Mouse (Mus musculus): Measurements from ENCODE around the gene Myh6. TPM values are rescaled to one million over a fixed set of nuclear protein-coding genes. Genes with fewer than 3 reads are reported as not detected.

Myh6 gene
- polyA plus RNA-seq, 1 experiment: 3.3 TPM

GRCm38 (mm10) chr14:54938431-54939219 is 28.1 kb downstream of the Myh6 start:
- TF ChIP-seq CTCF (IDR thresholded peaks at IDR 0.05; ENCODE audit: control insufficient read depth, insufficient read depth, low read length): no peak
- TF ChIP-seq POLR2A (IDR thresholded peaks at IDR 0.05; ENCODE audit: borderline replicate concordance, control insufficient read depth, low read depth, low read length): no peak
- Histone ChIP-seq H3K4me1 (ENCODE audit: control insufficient read depth, insufficient read depth, low read length) (no peaks in the 10 kb centered on the region), H3K27ac (ENCODE audit: control insufficient read depth, insufficient read depth, low read depth, low read length, poor library complexity) (no peak overlapping the region), H3K4me3 (replicated peaks; ENCODE audit: control insufficient read depth, low read depth, low read length) (no peak overlapping the region)
- 78% methylated on average over 15 of the region's 15 CpGs for WGBS

DNA sequence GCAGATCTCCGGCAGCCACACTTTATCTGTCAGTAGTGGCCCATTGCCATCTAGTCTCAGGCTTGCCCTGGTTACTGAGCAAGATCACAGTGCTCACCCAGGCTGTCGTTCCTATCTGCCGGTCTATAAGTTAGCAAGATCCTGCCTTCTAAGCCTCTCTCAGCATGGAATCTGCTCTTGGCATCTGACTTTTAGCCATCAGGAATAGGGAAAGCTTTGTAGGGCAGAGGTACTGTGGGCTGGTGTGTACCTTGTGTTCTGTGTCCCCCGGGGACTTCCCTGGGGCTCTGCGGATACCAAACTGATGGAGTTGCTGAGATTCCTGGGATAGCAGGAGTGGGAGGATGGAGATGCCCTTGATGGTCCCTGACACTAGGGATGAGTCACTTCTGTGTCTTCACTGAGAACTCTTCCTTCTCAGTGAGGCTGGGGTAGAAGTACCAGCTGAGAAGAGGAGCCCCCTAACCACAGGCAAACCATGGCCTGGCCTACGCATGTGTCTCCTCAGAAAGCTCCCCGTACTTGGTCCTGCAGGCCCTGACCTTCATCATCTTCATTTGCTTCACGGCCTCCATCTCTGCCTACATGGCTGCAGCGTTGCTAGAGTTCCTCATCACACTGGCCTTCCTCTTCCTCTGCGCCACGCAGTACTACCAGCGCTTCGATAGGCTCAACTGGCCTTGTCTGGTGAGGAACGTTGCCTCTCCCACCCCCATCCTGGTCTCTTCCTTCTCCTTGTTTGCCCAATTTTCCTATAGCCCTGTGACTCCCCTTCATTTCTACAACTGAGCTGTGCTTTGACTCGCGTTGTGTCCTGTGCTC is 29.2 kb downstream of the Myh6 start:
- no peak overlapping the region for H3K4me3 ChIP-seq (replicated peaks; ENCODE audit: control insufficient read depth, low read depth, low read length)
- H3K27ac ChIP-seq (ENCODE audit: control insufficient read depth, insufficient read depth, low read depth, low read length, poor library complexity): no peak overlapping the region
- WGBS: 82% methylated on average over 16 of the region's 16 CpGs
- TF ChIP-seq CTCF (IDR thresholded peaks at IDR 0.05; ENCODE audit: control insufficient read depth, insufficient read depth, low read length): no peak
- TF ChIP-seq POLR2A (IDR thresholded peaks at IDR 0.05; ENCODE audit: borderline replicate concordance, control insufficient read depth, low read depth, low read length): no peak
- no peaks in the 10 kb centered on the region for H3K4me1 ChIP-seq (ENCODE audit: control insufficient read depth, insufficient read depth, low read length)

GRCm38 (mm10) chr14:54936831-54937160 is 29.9 kb downstream of the Myh6 start:
- no peak for TF ChIP-seq CTCF (IDR thresholded peaks at IDR 0.05; ENCODE audit: control insufficient read depth, insufficient read depth, low read length)
- no peak for TF ChIP-seq POLR2A (IDR thresholded peaks at IDR 0.05; ENCODE audit: borderline replicate concordance, control insufficient read depth, low read depth, low read length)
- no peak overlapping the region for H3K27ac ChIP-seq (ENCODE audit: control insufficient read depth, insufficient read depth, low read depth, low read length, poor library complexity)
- H3K4me3 ChIP-seq (replicated peaks; ENCODE audit: control insufficient read depth, low read depth, low read length): no peak overlapping the region
- no peaks in the 10 kb centered on the region for H3K4me1 ChIP-seq (ENCODE audit: control insufficient read depth, insufficient read depth, low read length)
- 25% methylated on average over 6 of the region's 6 CpGs for WGBS

DNA sequence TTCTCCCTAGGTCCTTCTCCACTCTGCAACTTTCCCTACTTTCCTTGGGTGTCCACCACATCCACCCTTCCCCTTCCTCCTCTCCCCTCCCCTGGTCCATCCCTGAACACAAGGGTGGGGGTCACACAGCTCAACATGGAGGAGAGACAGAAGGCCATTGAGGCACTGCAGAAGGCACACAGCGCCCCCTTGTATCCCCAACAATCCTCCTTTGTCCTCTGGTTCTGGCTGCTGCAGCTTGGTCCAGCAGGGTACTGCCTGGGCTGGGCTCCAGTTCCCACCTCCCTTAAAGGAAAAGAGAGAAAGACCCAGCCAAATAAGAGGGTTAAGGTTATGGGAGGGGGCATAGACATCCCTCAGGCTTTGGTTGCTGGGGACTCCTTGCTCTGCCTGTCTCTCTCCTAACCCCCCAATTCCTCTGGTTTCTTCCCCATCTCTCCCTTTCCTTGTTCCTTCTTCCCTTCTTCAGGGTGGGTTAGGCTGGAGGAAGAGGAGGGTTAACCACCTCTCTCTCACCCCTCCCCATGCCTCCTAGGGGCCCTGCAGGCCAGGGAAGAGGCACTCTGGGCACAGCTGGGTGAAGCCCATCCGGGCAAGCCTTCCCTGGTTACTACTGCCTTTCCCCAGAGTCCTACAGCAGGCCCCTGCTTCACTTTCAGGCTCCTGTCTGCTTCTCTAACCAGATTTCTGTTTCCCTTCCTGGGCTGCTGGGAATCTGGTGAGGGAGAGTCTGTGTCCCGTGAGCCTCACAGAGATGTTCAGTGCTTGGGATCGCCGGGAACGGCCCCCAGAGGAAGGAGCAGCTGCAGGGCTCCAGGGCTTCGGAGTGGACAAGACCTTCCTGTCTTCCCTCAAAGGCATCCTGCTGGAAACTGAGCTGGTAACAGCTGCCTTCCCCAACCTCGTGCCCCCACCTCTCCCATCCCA is 30.6 kb downstream of the Myh6 start, which contains the start of gene Cmtm5:
Gene Cmtm5, plus strand, starts transcription at position 358 of the 927 bp plus-strand sequence.
- Histone ChIP-seq H3K4me1 (ENCODE audit: control insufficient read depth, insufficient read depth, low read length) (no peaks in the 10 kb centered on the region), H3K4me3 (replicated peaks; ENCODE audit: control insufficient read depth, low read depth, low read length) (no peak within 1 kb of the TSS), H3K27ac (ENCODE audit: control insufficient read depth, insufficient read depth, low read depth, low read length, poor library complexity) (no peak within 1 kb of the TSS)
- 40% methylated on average over 8 of the region's 8 CpGs for WGBS
- TF ChIP-seq CTCF (IDR thresholded peaks at IDR 0.05; ENCODE audit: control insufficient read depth, insufficient read depth, low read length) (no peak), POLR2A (IDR thresholded peaks at IDR 0.05; ENCODE audit: borderline replicate concordance, control insufficient read depth, low read depth, low read length) (no peak)

DNA sequence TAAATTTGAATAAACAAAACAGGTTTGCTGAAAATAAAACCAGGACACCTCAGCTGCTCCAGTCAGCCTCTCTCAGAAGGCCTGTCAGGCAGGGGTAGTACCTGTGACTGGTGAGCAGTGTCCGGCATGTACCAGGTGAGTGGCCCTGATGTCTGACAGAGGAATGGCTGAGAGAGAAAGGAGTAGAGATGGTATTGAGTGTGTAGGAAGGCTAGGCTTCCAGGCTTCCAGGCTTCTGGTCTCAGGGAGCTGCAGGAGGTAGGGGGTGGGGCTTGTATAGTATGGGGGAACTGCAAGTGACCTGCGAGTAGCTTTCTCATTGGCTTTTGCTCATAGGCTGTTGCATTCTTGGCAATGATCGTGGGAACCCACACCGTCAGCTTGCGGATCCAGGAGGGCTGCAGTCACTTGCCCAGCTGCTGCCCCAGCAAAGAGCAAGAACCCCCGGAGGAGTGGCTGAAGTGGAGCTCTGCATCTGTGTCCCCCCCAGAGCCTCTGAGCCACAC is 34.0 kb downstream of the Myh6 start, which contains the start of gene Il25:
Gene Il25, plus strand, starts transcription at position 51 of the 506 bp plus-strand sequence.
- WGBS: 75% methylated on average over 6 of the region's 6 CpGs
- TF ChIP-seq POLR2A (IDR thresholded peaks at IDR 0.05; ENCODE audit: borderline replicate concordance, control insufficient read depth, low read depth, low read length): no peak
- no peak for TF ChIP-seq CTCF (IDR thresholded peaks at IDR 0.05; ENCODE audit: control insufficient read depth, insufficient read depth, low read length)
- no peak within 1 kb of the TSS for H3K4me3 ChIP-seq (replicated peaks; ENCODE audit: control insufficient read depth, low read depth, low read length)
- H3K4me1 ChIP-seq (ENCODE audit: control insufficient read depth, insufficient read depth, low read length): no peaks in the 10 kb centered on the region; the same call in 1 of the 2 replicates
- no peak within 1 kb of the TSS for H3K27ac ChIP-seq (ENCODE audit: control insufficient read depth, insufficient read depth, low read depth, low read length, poor library complexity)

DNA sequence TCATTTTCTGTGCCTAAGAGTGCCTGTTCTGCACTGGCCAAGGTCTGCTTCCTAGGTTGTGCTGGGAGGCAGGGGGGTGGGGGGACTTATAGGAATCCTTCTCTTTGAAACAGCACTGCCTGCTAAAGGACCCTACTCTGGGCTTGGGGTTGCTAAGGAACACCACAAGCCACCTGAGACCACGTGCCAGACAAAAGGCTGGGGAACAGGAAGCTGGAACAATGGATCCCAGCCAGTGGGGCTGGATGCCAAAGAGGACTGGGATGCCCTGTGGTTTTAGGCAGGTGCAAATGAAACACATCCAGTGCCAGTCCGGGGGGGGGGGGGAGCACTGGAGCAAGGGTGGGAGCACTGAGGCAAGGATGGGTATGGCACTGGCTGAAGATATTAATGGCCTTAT is 36.3 kb downstream of the Myh6 start:
- TF ChIP-seq CTCF (IDR thresholded peaks at IDR 0.05; ENCODE audit: control insufficient read depth, insufficient read depth, low read length) (no peak), POLR2A (IDR thresholded peaks at IDR 0.05; ENCODE audit: borderline replicate concordance, control insufficient read depth, low read depth, low read length) (no peak)
- H3K4me3 ChIP-seq (replicated peaks; ENCODE audit: control insufficient read depth, low read depth, low read length): no peak overlapping the region
- H3K27ac ChIP-seq (ENCODE audit: control insufficient read depth, insufficient read depth, low read depth, low read length, poor library complexity): no peak overlapping the region
- WGBS: 25% methylated on average over 2 of the region's 2 CpGs
- H3K4me1 ChIP-seq (ENCODE audit: control insufficient read depth, insufficient read depth, low read length): no peaks in the 10 kb centered on the region; the same call in 1 of the 2 replicates

DNA sequence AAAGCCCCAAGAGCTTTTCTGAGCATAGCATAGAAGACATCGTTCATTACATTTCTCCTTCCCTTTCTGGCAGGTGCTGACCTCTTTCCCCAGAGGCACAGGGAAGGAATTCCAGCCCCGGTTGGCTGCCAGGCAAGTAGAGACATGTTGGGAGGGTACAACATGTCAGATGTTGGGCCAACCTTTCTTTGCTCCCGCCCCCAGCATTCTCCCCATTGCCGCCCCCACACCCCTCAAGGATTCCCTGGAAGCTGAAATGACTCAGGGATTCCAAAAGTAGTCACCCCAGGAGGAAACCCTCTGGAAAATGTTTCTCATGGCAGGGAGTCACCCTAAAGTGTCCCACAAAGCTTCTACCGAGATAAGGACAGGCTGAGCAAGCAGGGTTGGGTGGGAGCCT is 36.9 kb downstream of the Myh6 start:
- Histone ChIP-seq H3K4me3 (replicated peaks; ENCODE audit: control insufficient read depth, low read depth, low read length) (no peak overlapping the region), H3K27ac (ENCODE audit: control insufficient read depth, insufficient read depth, low read depth, low read length, poor library complexity) (no peak overlapping the region), H3K4me1 (ENCODE audit: control insufficient read depth, insufficient read depth, low read length) (no peaks in the 10 kb centered on the region; the same call in 1 of the 2 replicates)
- 74% methylated on average over 5 of the region's 5 CpGs for WGBS
- TF ChIP-seq CTCF (IDR thresholded peaks at IDR 0.05; ENCODE audit: control insufficient read depth, insufficient read depth, low read length) (no peak), POLR2A (IDR thresholded peaks at IDR 0.05; ENCODE audit: borderline replicate concordance, control insufficient read depth, low read depth, low read length) (no peak)

Data from bone marrow, adult 2 months (tissue).